Mouse (Mus musculus): ENCODE data around the gene Slc22a17.

DNA sequence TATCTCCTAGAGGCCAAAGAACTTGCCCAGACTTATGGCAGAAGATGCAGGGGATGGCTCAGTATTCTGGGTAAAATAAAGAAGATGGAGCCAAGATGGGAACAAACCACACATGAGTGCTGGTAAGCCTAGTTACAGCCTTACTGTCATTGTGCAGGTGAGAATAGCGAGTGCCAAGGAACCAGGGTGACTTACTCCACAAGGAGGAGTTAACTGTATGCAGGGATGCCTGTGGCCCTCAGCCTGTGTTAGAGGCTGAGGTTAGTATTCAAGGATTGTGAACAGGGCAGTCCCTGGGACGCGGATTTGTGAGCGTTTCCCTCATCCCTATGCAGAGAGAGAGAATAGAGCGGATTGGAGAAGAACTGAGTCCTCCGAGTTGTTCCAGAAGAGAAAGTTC is 38.7 kb upstream of the Slc22a17 start:
- TF ChIP-seq CTCF (IDR thresholded peaks at IDR 0.05; ENCODE audit: borderline replicate concordance, extremely low read depth, insufficient read depth, insufficient read length) (no peak), POLR2A (IDR thresholded peaks at IDR 0.05; ENCODE audit: borderline replicate concordance, extremely low read depth, insufficient read depth, insufficient read length, poor library complexity, severe bottlenecking) (no peak)

Data from brain, embryonic 14.5 days (tissue).